Mouse (Mus musculus): ENCODE measurements around the gene Sept5. TPM values are rescaled to one million over a fixed set of nuclear protein-coding genes. Genes with fewer than 3 reads are reported as not detected.

Sept5 gene
- polyA plus RNA-seq, 1 experiment from 2014 or later: 262 TPM

- H3K27me3 ChIP-seq (ENCODE audit: control insufficient read depth, insufficient read depth, low read depth, low read length): peaks cover 66% of the 10 kb centered on the region
- peak within 1 kb of the TSS; percentile 16; the same call in 1 of the 2 replicates for H3K4me3 ChIP-seq (ENCODE audit: low read depth, low read length)
- peaks cover 26% of the 10 kb centered on the region for H3K4me1 ChIP-seq (ENCODE audit: control insufficient read depth, insufficient read depth, low read length)
- H3K9me3 ChIP-seq (replicated peaks; ENCODE audit: control insufficient read depth, low read length, poor library complexity, severe bottlenecking): no peaks in the 10 kb centered on the region
- peak within 1 kb of the TSS; percentile 45 for H3K4me2 ChIP-seq (ENCODE audit: low read length)
- no peak within 1 kb of the TSS for H3K9ac ChIP-seq (ENCODE audit: low read depth, low read length)
- no peaks in the 10 kb centered on the region for H3K36me3 ChIP-seq (ENCODE audit: control insufficient read depth, insufficient read depth, low read length)
- ATAC-seq: peak; percentile 25; the same call in 1 of the 2 replicates
- 2% methylated on average over 48 of the region's 48 CpGs for WGBS
- no peak within 1 kb of the TSS for H3K27ac ChIP-seq (ENCODE audit: low read length)
Measured at GRCm38 (mm10) chr16:18589804-18590790, 39.7 kb downstream of the Sept5 start, which contains the start of gene Tbx1. TSS of gene Tbx1 (minus strand) at chr16:18590671.

- no peak for ATAC-seq
- 8% methylated on average over 9 of the region's 9 CpGs for WGBS
Measured at GRCm38 (mm10) chr16:18589080-18589621, 40.6 kb downstream of the Sept5 start.

GRCm38 (mm10) chr16:18588738-18589055 lies 41.1 kb downstream of the Sept5 start:
- Histone ChIP-seq H3K36me3 (ENCODE audit: control insufficient read depth, insufficient read depth, low read length) (no peaks in the 10 kb centered on the region), H3K4me1 (ENCODE audit: control insufficient read depth, insufficient read depth, low read length) (peaks cover 26% of the 10 kb centered on the region), H3K9me3 (replicated peaks; ENCODE audit: control insufficient read depth, low read length, poor library complexity, severe bottlenecking) (no peaks in the 10 kb centered on the region), H3K9ac (ENCODE audit: low read depth, low read length) (no peak overlapping the region), H3K4me3 (ENCODE audit: low read depth, low read length) (no peak overlapping the region), H3K27me3 (ENCODE audit: control insufficient read depth, insufficient read depth, low read depth, low read length) (peaks cover 77% of the 10 kb centered on the region), H3K4me2 (ENCODE audit: low read length) (no peak overlapping the region), H3K27ac (ENCODE audit: low read length) (no peak overlapping the region)
- 4% methylated on average over 31 of the region's 31 CpGs for WGBS
- ATAC-seq: no peak

More at GRCm38 (mm10) chr16:18589080-18589621, 40.6 kb downstream of the Sept5 start:
- H3K4me2 ChIP-seq (ENCODE audit: low read length): no peak overlapping the region
- no peaks in the 10 kb centered on the region for H3K9me3 ChIP-seq (replicated peaks; ENCODE audit: control insufficient read depth, low read length, poor library complexity, severe bottlenecking)
- no peaks in the 10 kb centered on the region for H3K36me3 ChIP-seq (ENCODE audit: control insufficient read depth, insufficient read depth, low read length)
- H3K9ac ChIP-seq (ENCODE audit: low read depth, low read length): no peak overlapping the region
- no peak overlapping the region for H3K4me3 ChIP-seq (ENCODE audit: low read depth, low read length)
- H3K4me1 ChIP-seq (ENCODE audit: control insufficient read depth, insufficient read depth, low read length): peaks cover 26% of the 10 kb centered on the region
- no peak overlapping the region for H3K27ac ChIP-seq (ENCODE audit: low read length)
- H3K27me3 ChIP-seq (ENCODE audit: control insufficient read depth, insufficient read depth, low read depth, low read length): peaks cover 75% of the 10 kb centered on the region

- 1% methylated on average over 56 of the region's 57 CpGs for WGBS
- Histone ChIP-seq H3K27ac (ENCODE audit: low read length) (no peak overlapping the region), H3K27me3 (ENCODE audit: control insufficient read depth, insufficient read depth, low read depth, low read length) (peaks cover 77% of the 10 kb centered on the region), H3K4me2 (ENCODE audit: low read length) (no peak overlapping the region), H3K9ac (ENCODE audit: low read depth, low read length) (no peak overlapping the region), H3K4me3 (ENCODE audit: low read depth, low read length) (no peak overlapping the region), H3K4me1 (ENCODE audit: control insufficient read depth, insufficient read depth, low read length) (peaks cover 26% of the 10 kb centered on the region), H3K36me3 (ENCODE audit: control insufficient read depth, insufficient read depth, low read length) (no peaks in the 10 kb centered on the region), H3K9me3 (replicated peaks; ENCODE audit: control insufficient read depth, low read length, poor library complexity, severe bottlenecking) (no peaks in the 10 kb centered on the region)
- 0 out of 2 replicates have a peak, but pooled peaks have one; percentile 6 for ATAC-seq
Measured at GRCm38 (mm10) chr16:18587847-18588737, 41.7 kb downstream of the Sept5 start.

GRCm38 (mm10) chr16:18586906-18587546 lies 42.7 kb downstream of the Sept5 start:
- peak overlapping the region; percentile 35 for H3K4me3 ChIP-seq (ENCODE audit: low read depth, low read length)
- peak overlapping the region; percentile 58 for H3K4me2 ChIP-seq (ENCODE audit: low read length)
- H3K36me3 ChIP-seq (ENCODE audit: control insufficient read depth, insufficient read depth, low read length): no peaks in the 10 kb centered on the region
- H3K27me3 ChIP-seq (ENCODE audit: control insufficient read depth, insufficient read depth, low read depth, low read length): peaks cover 80% of the 10 kb centered on the region
- H3K27ac ChIP-seq (ENCODE audit: low read length): no peak overlapping the region
- peaks cover 27% of the 10 kb centered on the region for H3K4me1 ChIP-seq (ENCODE audit: control insufficient read depth, insufficient read depth, low read length)
- H3K9ac ChIP-seq (ENCODE audit: low read depth, low read length): 0 out of 2 replicates have a peak overlapping the region, but pooled peaks have one; percentile 11
- H3K9me3 ChIP-seq (replicated peaks; ENCODE audit: control insufficient read depth, low read length, poor library complexity, severe bottlenecking): no peaks in the 10 kb centered on the region
- ATAC-seq: no peak
- WGBS: under 1% methylated on average over 29 of the region's 62 CpGs

DNA sequence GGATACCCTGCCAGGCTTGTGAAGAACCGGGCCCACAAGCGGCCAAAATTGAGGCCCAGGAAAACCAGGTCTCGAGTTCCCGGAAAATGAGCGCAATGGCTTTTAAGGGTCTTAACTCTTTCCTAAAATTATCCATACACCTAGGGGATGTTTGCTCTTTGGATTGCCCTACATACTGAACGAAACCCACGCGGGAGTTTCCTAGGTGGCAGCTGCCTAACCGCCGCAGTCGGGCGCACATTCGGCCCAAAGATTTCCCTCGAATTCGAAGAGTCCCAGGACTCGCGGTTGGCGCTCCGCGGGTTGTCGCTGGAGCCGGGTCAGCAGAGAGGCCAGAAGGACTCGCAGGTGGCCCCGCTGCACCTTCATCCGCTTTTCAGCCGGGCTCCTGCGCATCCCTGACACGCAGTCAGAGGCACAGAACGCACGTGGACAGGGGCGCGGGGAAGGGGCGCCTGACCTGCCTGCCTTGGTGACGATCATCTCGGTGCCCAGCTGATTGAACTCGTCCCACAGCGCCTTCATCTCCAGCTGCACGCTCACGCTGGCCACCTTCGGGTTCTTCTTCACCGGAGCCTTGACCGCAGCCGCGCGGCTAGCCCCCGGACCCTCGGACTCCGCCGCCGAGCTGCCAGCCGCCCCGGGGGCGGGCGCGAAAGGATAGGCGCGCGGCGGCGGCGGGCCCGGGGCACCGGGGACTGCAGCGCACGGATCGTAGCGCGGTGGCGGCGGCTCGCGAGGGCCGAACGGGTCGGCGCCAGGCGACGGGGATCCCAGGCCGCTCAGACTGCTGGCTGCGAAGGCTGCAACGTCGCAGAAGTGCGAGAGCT lies 43.5 kb downstream of the Sept5 start:
- Histone ChIP-seq H3K4me1 (ENCODE audit: control insufficient read depth, insufficient read depth, low read length) (peaks cover 29% of the 10 kb centered on the region), H3K4me2 (ENCODE audit: low read length) (peak overlapping the region; percentile 58), H3K4me3 (ENCODE audit: low read depth, low read length) (peak overlapping the region; percentile 35), H3K9me3 (replicated peaks; ENCODE audit: control insufficient read depth, low read length, poor library complexity, severe bottlenecking) (no peaks in the 10 kb centered on the region), H3K27me3 (ENCODE audit: control insufficient read depth, insufficient read depth, low read depth, low read length) (peaks cover 79% of the 10 kb centered on the region), H3K9ac (ENCODE audit: low read depth, low read length) (peak overlapping the region; percentile 11; the same call in 1 of the 2 replicates), H3K36me3 (ENCODE audit: control insufficient read depth, insufficient read depth, low read length) (no peaks in the 10 kb centered on the region), H3K27ac (ENCODE audit: low read length) (no peak overlapping the region)
- 1% methylated on average over 66 of the region's 83 CpGs for WGBS
- no peak for ATAC-seq

GRCm38 (mm10) chr16:18585676-18586075 lies 44.1 kb downstream of the Sept5 start:
- no peak overlapping the region for H3K9ac ChIP-seq (ENCODE audit: low read depth, low read length)
- no peak overlapping the region for H3K27ac ChIP-seq (ENCODE audit: low read length)
- ATAC-seq: no peak
- H3K4me1 ChIP-seq (ENCODE audit: control insufficient read depth, insufficient read depth, low read length): peaks cover 28% of the 10 kb centered on the region
- WGBS: 4% methylated on average over 10 of the region's 10 CpGs
- no peak overlapping the region for H3K4me2 ChIP-seq (ENCODE audit: low read length)
- no peaks in the 10 kb centered on the region for H3K9me3 ChIP-seq (replicated peaks; ENCODE audit: control insufficient read depth, low read length, poor library complexity, severe bottlenecking)
- H3K36me3 ChIP-seq (ENCODE audit: control insufficient read depth, insufficient read depth, low read length): no peaks in the 10 kb centered on the region
- H3K4me3 ChIP-seq (ENCODE audit: low read depth, low read length): no peak overlapping the region
- H3K27me3 ChIP-seq (ENCODE audit: control insufficient read depth, insufficient read depth, low read depth, low read length): peaks cover 79% of the 10 kb centered on the region

Data from midbrain, embryonic 16.5 days (tissue).